Comparison of ENCODE assay signal across 18 mouse cellular contexts in genomic region chrX:121654582-121654981, GRCm38 (mm10).
DNase-seq lines count a peak whose midpoint lies in the region; ATAC-seq lines count a peak whose summit lies in the region.
"Had no signal": no experiment of that assay in that cellular context is flagged by ENCODE, and none has a peak within 500 bp of the region (broad histone marks: within the 10 kb centered on the region; RNA-seq: fewer than 3 reads in every experiment).

No protein-coding gene starts in this region.

- no peaks in the 10 kb centered on the region for H3K36me3 ChIP-seq in heart, embryonic 15.5 days
- H3K36me3 ChIP-seq: midbrain, embryonic 12.5 days had no signal

- ATAC-seq in heart, embryonic 15.5 days (replicated peaks; ENCODE audit: insufficient number of reproducible peaks, insufficient read depth, low FRiP score, low read depth) = peak; percentile 70
- peak; percentile 95 for ATAC-seq in megakaryocyte, adult 5-6 weeks (ENCODE audit: poor library complexity, severe bottlenecking)
- ATAC-seq: intestine, embryonic 16.5 days had no signal

- no peaks in the 10 kb centered on the region for H3K4me1 ChIP-seq in heart, embryonic 15.5 days (replicated peaks)
- H3K4me1 ChIP-seq: midbrain, embryonic 12.5 days had no signal

- H3K27me3 ChIP-seq in heart, embryonic 15.5 days = no peaks in the 10 kb centered on the region
- H3K27me3 ChIP-seq: midbrain, embryonic 12.5 days had no signal

- peak; percentile 3 for DNase-seq in embryo, embryonic 10 days (ENCODE audit: low spot score)
- DNase-seq in embryo, embryonic 11 days = no peak
- no peak for DNase-seq in heart, postnatal 36 days
- peak; percentile 92 for DNase-seq in MEL-GATA-1-ER (ENCODE audit: extremely low read depth, low read depth)
- no peak for DNase-seq in gastrocnemius, postnatal 25 days
- no peak for DNase-seq in lung, postnatal 36 days
- DNase-seq: adrenal gland, postnatal 25 days; cerebellum, adult 9-11 months; gastrocnemius, postnatal 36 days; left cerebral cortex, postnatal 4 days; lung, postnatal 14 days; thymus, postnatal 36 days had no signal

- no peak overlapping the region for H3K4me2 ChIP-seq in heart, embryonic 15.5 days
- H3K4me2 ChIP-seq: hindbrain, embryonic 14.5 days; midbrain, embryonic 12.5 days had no signal

- intact Hi-C loops in heart, postnatal 36 days (cut with DNase I) = no loop called here

- no peak overlapping the region for H3K27ac ChIP-seq in heart, embryonic 15.5 days
- H3K27ac ChIP-seq: hindbrain, embryonic 14.5 days; layer of hippocampus, adult 2 months; midbrain, embryonic 12.5 days had no signal

- no peak overlapping the region for H3K4me3 ChIP-seq in heart, embryonic 15.5 days
- H3K4me3 ChIP-seq: layer of hippocampus, adult 2 months; midbrain, embryonic 12.5 days had no signal

- WGBS in heart, embryonic 15.5 days = 23% methylated on average over 2 of the region's 2 CpGs

- H3K9ac ChIP-seq in heart, embryonic 15.5 days = no peak overlapping the region
- H3K9ac ChIP-seq: hindbrain, embryonic 14.5 days; midbrain, embryonic 12.5 days had no signal

- no peaks in the 10 kb centered on the region for H3K9me3 ChIP-seq in heart, embryonic 15.5 days (replicated peaks)
- H3K9me3 ChIP-seq: midbrain, embryonic 12.5 days had no signal

Comparison
In these comparisons a context has a peak if more than half of its experiments do, and no peak if none do; other contexts are left out.
1. DNase-seq: peak in embryo, embryonic 10 days (single experiment) and MEL-GATA-1-ER (single experiment); none in embryo, embryonic 11 days (single experiment), heart, postnatal 36 days (0 of 2), gastrocnemius, postnatal 25 days (single experiment) and lung, postnatal 36 days (single experiment).